Mouse (Mus musculus): ENCODE measurements at regions not wholly inside any gene's neighbourhood (a gene's known extent, or its start where the extent isn't known, plus 50 kb on each side); places are given as distances from the start of the nearest gene placed in this dataset.
"Not testable (repeated sequence)": the region's sequence is repeated elsewhere in the genome, so short reads cannot be mapped to it uniquely, and the experiment has no call there.

DNA sequence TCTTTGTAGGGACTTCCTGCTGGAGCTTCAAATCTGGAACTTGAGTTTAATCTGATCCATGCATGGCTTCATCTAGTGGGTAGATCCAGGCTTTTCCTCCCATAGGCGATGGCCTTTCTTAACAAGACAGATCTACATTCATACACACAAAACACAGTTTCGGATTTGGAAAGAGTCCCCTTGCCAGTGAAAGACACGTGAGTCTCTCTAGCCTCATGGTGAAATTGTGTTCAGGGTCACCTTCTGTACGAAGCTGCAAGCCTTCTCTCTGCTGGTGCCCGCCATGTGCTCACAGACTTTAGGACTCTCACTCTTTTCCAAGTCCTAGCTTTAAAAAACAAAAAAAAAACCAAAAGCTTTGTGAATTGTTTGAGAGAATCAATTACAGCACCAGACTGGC, 51.4 kb upstream of the Dlx2 start:
- H3K4me3 ChIP-seq (ENCODE audit: insufficient read depth, low read length) = peak overlapping the region; percentile 44
- TF ChIP-seq CTCF (IDR thresholded peaks at IDR 0.05; ENCODE audit: low read depth, low read length) (no peak), POLR2A (IDR thresholded peaks at IDR 0.05; ENCODE audit: borderline replicate concordance, low read depth, low read length) (no peak)
- H3K27ac ChIP-seq (ENCODE audit: insufficient read depth, low read depth, low read length) = peak overlapping the region; percentile 93
- peaks cover 35% of the 10 kb centered on the region for H3K4me1 ChIP-seq (ENCODE audit: control insufficient read depth, insufficient read depth, low read length)

GRCm38 (mm10) chr2:71598368-71598767, 51.8 kb upstream of the Dlx2 start:
- H3K4me1 ChIP-seq (ENCODE audit: control insufficient read depth, insufficient read depth, low read length) = peaks cover 32% of the 10 kb centered on the region
- no peak for TF ChIP-seq CTCF (IDR thresholded peaks at IDR 0.05; ENCODE audit: low read depth, low read length)
- no peak for TF ChIP-seq POLR2A (IDR thresholded peaks at IDR 0.05; ENCODE audit: borderline replicate concordance, low read depth, low read length)
- peak overlapping the region; percentile 44 for H3K4me3 ChIP-seq (ENCODE audit: insufficient read depth, low read length)
- peak overlapping the region; percentile 93 for H3K27ac ChIP-seq (ENCODE audit: insufficient read depth, low read depth, low read length)

GRCm38 (mm10) chr2:71598778-71599177, 52.2 kb upstream of the Dlx2 start:
- TF ChIP-seq CTCF (IDR thresholded peaks at IDR 0.05; ENCODE audit: low read depth, low read length) = peak; percentile 74
- TF ChIP-seq POLR2A (IDR thresholded peaks at IDR 0.05; ENCODE audit: borderline replicate concordance, low read depth, low read length) = no peak
- Histone ChIP-seq H3K4me3 (ENCODE audit: insufficient read depth, low read length) (peak overlapping the region; percentile 44), H3K27ac (ENCODE audit: insufficient read depth, low read depth, low read length) (peak overlapping the region; percentile 93), H3K4me1 (ENCODE audit: control insufficient read depth, insufficient read depth, low read length) (peaks cover 28% of the 10 kb centered on the region)

DNA sequence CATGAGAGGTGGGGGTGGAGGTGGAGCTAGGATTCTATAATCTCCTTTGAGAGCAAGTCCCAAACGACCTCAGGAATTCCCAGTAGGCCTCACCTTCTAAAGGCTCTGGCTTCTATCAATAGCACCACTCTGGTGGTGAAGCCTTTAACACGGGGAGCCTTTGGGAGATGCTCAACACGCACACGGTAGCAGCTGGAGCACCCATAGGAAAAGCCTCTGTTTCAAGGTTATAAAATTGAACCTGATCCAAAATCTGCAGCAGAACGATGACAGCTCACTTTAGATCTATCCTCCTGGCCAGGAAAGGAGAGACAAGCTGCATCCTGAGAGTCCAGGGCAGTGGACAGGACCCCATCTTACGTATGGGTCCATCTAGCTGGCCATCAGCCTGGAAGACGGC, 53.7 kb upstream of the Dlx2 start:
- Histone ChIP-seq H3K4me3 (ENCODE audit: insufficient read depth, low read length) (no peak overlapping the region), H3K27ac (ENCODE audit: insufficient read depth, low read depth, low read length) (no peak overlapping the region), H3K4me1 (ENCODE audit: control insufficient read depth, insufficient read depth, low read length) (peaks cover 19% of the 10 kb centered on the region)
- no peak for TF ChIP-seq CTCF (IDR thresholded peaks at IDR 0.05; ENCODE audit: low read depth, low read length)

- H3K4me3 ChIP-seq (ENCODE audit: insufficient read depth, low read length) = no peak overlapping the region
- TF ChIP-seq CTCF (IDR thresholded peaks at IDR 0.05; ENCODE audit: low read depth, low read length) = no peak
- TF ChIP-seq POLR2A (IDR thresholded peaks at IDR 0.05; ENCODE audit: borderline replicate concordance, low read depth, low read length) = no peak
- peaks cover 14% of the 10 kb centered on the region for H3K4me1 ChIP-seq (ENCODE audit: control insufficient read depth, insufficient read depth, low read length)
- no peak overlapping the region for H3K27ac ChIP-seq (ENCODE audit: insufficient read depth, low read depth, low read length)
These were observed 54.4 kb upstream of the Dlx2 start for GRCm38 (mm10) chr2:71600999-71601398.

DNA sequence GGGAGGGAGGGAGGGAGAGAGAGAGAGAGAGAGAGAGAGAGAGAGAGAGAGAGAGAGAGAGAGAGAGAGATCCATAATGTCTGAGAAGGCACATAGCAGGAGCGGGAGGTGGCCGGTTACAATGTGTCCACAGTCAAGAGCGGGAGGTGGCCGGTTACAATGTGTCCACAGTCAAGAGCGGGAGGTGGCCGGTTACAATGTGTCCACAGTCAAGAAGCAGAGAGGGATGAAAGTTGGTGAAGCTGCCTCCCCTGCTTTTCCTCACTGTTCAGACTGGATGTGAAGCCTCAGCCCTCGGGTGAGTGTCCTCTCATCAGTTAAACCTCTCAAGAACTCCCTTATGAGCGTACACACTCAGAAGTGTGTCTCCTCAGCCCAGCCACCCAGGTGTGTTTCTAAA, 57.2 kb upstream of the Dlx2 start:
- not testable (repeated sequence) for H3K4me3 ChIP-seq (ENCODE audit: insufficient read depth, low read length); H3K4me1 ChIP-seq (ENCODE audit: control insufficient read depth, insufficient read depth, low read length)

GRCm38 (mm10) chr2:71605606-71606005, 59.1 kb upstream of the Dlx2 start:
- Histone ChIP-seq H3K27ac (ENCODE audit: insufficient read depth, low read depth, low read length) (no peak overlapping the region), H3K4me1 (ENCODE audit: control insufficient read depth, insufficient read depth, low read length) (no peaks in the 10 kb centered on the region), H3K4me3 (ENCODE audit: insufficient read depth, low read length) (no peak overlapping the region)
- TF ChIP-seq CTCF (IDR thresholded peaks at IDR 0.05; ENCODE audit: low read depth, low read length) = no peak
- no peak for TF ChIP-seq POLR2A (IDR thresholded peaks at IDR 0.05; ENCODE audit: borderline replicate concordance, low read depth, low read length)

More for the DNA sequence above, 57.2 kb upstream of the Dlx2 start:
- not testable (repeated sequence) for H3K27ac ChIP-seq (ENCODE audit: insufficient read depth, low read depth, low read length)

DNA sequence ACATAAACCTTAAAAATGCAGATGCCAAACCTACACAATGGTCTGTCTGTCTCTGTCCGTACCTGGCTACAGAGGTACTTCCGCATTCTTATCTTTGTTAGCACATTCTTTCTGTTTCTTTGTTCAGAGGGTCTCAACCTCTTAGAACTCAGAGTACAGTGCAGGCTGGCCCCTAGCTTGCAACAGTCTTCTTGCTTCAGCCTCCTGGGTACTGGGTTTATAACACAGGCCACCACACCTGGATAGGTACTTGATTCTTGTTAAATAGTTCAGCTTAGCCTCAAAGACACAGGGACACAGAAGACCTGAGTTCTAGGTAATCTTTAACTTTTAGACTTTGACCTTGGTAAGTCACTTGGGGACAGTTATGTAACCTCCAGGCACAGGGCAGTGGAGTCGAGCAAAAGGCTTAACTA, 60.5 kb upstream of the Dlx2 start:
- TF ChIP-seq POLR2A (IDR thresholded peaks at IDR 0.05; ENCODE audit: borderline replicate concordance, low read depth, low read length) = no peak
- no peak for TF ChIP-seq CTCF (IDR thresholded peaks at IDR 0.05; ENCODE audit: low read depth, low read length)
- Histone ChIP-seq H3K4me1 (ENCODE audit: control insufficient read depth, insufficient read depth, low read length) (no peaks in the 10 kb centered on the region), H3K27ac (ENCODE audit: insufficient read depth, low read depth, low read length) (no peak overlapping the region), H3K4me3 (ENCODE audit: insufficient read depth, low read length) (no peak overlapping the region)

GRCm38 (mm10) chr2:71613216-71613615, 66.7 kb upstream of the Dlx2 start:
- no peak overlapping the region for H3K27ac ChIP-seq (ENCODE audit: insufficient read depth, low read depth, low read length)
- H3K4me1 ChIP-seq (ENCODE audit: control insufficient read depth, insufficient read depth, low read length) = peaks cover 7% of the 10 kb centered on the region
- TF ChIP-seq CTCF (IDR thresholded peaks at IDR 0.05; ENCODE audit: low read depth, low read length) = no peak
- no peak for TF ChIP-seq POLR2A (IDR thresholded peaks at IDR 0.05; ENCODE audit: borderline replicate concordance, low read depth, low read length)
- H3K4me3 ChIP-seq (ENCODE audit: insufficient read depth, low read length) = no peak overlapping the region

- TF ChIP-seq CTCF (IDR thresholded peaks at IDR 0.05; ENCODE audit: low read depth, low read length) = no peak
- no peak for TF ChIP-seq POLR2A (IDR thresholded peaks at IDR 0.05; ENCODE audit: borderline replicate concordance, low read depth, low read length)
- H3K4me3 ChIP-seq (ENCODE audit: insufficient read depth, low read length) = no peak overlapping the region
- H3K27ac ChIP-seq (ENCODE audit: insufficient read depth, low read depth, low read length) = no peak overlapping the region
- H3K4me1 ChIP-seq (ENCODE audit: control insufficient read depth, insufficient read depth, low read length) = peaks cover 7% of the 10 kb centered on the region
These were observed 70.0 kb upstream of the Dlx2 start for GRCm38 (mm10) chr2:71616526-71616925.

DNA sequence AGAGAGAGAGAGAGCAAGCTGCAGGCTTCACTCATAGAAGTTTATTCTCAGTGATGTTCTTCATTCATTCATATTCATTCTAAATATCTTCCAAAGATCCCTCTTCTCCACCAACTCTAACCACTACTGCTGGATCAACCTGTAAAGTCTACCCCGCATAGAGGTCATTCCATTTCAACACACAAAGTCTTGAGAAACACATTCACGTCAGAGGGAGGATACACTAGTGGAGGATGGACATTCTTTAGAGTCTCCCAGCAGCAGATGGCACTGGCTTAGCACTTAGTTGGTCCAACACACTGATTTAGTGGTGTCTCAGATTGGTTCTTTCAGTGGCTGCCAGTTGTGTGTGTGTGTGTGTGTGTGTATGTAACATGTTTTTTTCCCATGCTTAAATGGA, 74.9 kb upstream of the Dlx2 start:
- Histone ChIP-seq H3K27ac (ENCODE audit: insufficient read depth, low read depth, low read length) (no peak overlapping the region), H3K4me3 (ENCODE audit: insufficient read depth, low read length) (no peak overlapping the region), H3K4me1 (ENCODE audit: control insufficient read depth, insufficient read depth, low read length) (peaks cover 9% of the 10 kb centered on the region)
- TF ChIP-seq POLR2A (IDR thresholded peaks at IDR 0.05; ENCODE audit: borderline replicate concordance, low read depth, low read length) = no peak
